Mouse (Mus musculus): ENCODE data around the gene Myo18b. TPM values are rescaled to one million over a fixed set of nuclear protein-coding genes. Genes with fewer than 3 reads are reported as not detected.

Gene Myo18b
- polyA plus RNA-seq, 1 experiment: 36.8 TPM

- no peak overlapping the region for H3K27ac ChIP-seq (ENCODE audit: control insufficient read depth, insufficient read depth, low read depth, low read length)
- no peaks in the 10 kb centered on the region for H3K36me3 ChIP-seq (ENCODE audit: control insufficient read depth, insufficient read depth, low read length)
- TF ChIP-seq POLR2A (IDR thresholded peaks at IDR 0.05; ENCODE audit: control insufficient read depth, low read depth, low read length) (no peak), CTCF (IDR thresholded peaks at IDR 0.05; ENCODE audit: control insufficient read depth, insufficient read depth, insufficient replicate concordance, low read depth, low read length) (no peak)
- no peak overlapping the region for H3K4me3 ChIP-seq (ENCODE audit: control insufficient read depth, low read depth, low read length)
- no peaks in the 10 kb centered on the region for H3K4me1 ChIP-seq (ENCODE audit: control insufficient read depth, insufficient read depth, low read length)
- no peaks in the 10 kb centered on the region for H3K27me3 ChIP-seq (ENCODE audit: control insufficient read depth, insufficient read depth, low read length)
Measured at GRCm38 (mm10) chr5:112931901-112932300, 35.7 kb upstream of the Myo18b start.

- no peaks in the 10 kb centered on the region for H3K27me3 ChIP-seq (ENCODE audit: control insufficient read depth, insufficient read depth, low read length)
- H3K36me3 ChIP-seq (ENCODE audit: control insufficient read depth, insufficient read depth, low read length): no peaks in the 10 kb centered on the region
- H3K4me3 ChIP-seq (ENCODE audit: control insufficient read depth, low read depth, low read length): no peak overlapping the region
- H3K27ac ChIP-seq (ENCODE audit: control insufficient read depth, insufficient read depth, low read depth, low read length): no peak overlapping the region
- H3K4me1 ChIP-seq (ENCODE audit: control insufficient read depth, insufficient read depth, low read length): no peaks in the 10 kb centered on the region
- TF ChIP-seq POLR2A (IDR thresholded peaks at IDR 0.05; ENCODE audit: control insufficient read depth, low read depth, low read length): no peak
- TF ChIP-seq CTCF (IDR thresholded peaks at IDR 0.05; ENCODE audit: control insufficient read depth, insufficient read depth, insufficient replicate concordance, low read depth, low read length): no peak
Measured at GRCm38 (mm10) chr5:112928201-112928881, 32.2 kb upstream of the Myo18b start.

DNA sequence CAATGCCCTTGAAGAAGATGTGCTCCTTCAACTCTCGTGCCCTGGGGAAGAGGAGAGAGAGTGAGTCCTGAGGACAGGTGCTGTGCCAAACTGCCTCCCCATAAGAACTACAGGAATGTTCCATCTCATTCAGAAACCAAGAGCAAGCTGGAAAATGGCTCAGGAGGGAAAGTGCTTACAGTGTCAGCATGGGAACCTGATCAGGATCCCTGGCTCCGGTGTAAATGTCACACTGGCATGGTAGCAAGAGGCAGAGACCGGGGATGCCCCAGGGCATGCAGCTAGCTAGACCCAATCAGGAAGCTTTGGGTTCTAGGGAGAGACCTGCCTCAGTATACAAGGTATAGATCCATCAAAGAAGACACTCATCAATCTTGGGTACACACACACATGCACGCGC is 29.3 kb upstream of the Myo18b start:
- H3K4me1 ChIP-seq (ENCODE audit: control insufficient read depth, insufficient read depth, low read length): no peaks in the 10 kb centered on the region

DNA sequence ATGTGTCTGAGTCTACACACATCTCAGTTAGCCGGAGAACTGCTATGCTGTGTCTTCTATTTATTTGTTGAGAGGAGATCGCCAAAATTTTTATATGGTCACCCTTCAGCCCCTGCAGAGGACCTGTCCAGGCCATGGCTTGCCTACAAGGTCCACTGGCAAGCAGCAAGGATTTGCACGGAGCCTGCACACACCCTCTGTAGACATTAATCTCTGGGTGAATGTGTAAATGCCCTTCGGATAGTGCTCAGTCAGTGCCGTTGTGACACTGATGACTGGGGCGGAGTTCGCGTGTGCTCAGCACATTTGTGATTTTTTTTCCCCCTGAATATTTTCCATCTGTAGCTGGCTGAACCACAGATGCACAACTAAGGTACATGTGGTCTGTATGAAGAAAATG is 28.6 kb upstream of the Myo18b start:
- Histone ChIP-seq H3K36me3 (ENCODE audit: control insufficient read depth, insufficient read depth, low read length) (no peaks in the 10 kb centered on the region), H3K27ac (ENCODE audit: control insufficient read depth, insufficient read depth, low read depth, low read length) (no peak overlapping the region), H3K4me3 (ENCODE audit: control insufficient read depth, low read depth, low read length) (no peak overlapping the region), H3K4me1 (ENCODE audit: control insufficient read depth, insufficient read depth, low read length) (no peaks in the 10 kb centered on the region), H3K27me3 (ENCODE audit: control insufficient read depth, insufficient read depth, low read length) (no peaks in the 10 kb centered on the region)
- TF ChIP-seq POLR2A (IDR thresholded peaks at IDR 0.05; ENCODE audit: control insufficient read depth, low read depth, low read length) (no peak), CTCF (IDR thresholded peaks at IDR 0.05; ENCODE audit: control insufficient read depth, insufficient read depth, insufficient replicate concordance, low read depth, low read length) (no peak)

More for the DNA sequence above, 29.3 kb upstream of the Myo18b start:
- TF ChIP-seq POLR2A (IDR thresholded peaks at IDR 0.05; ENCODE audit: control insufficient read depth, low read depth, low read length): no peak
- TF ChIP-seq CTCF (IDR thresholded peaks at IDR 0.05; ENCODE audit: control insufficient read depth, insufficient read depth, insufficient replicate concordance, low read depth, low read length): no peak
- H3K4me3 ChIP-seq (ENCODE audit: control insufficient read depth, low read depth, low read length): no peak overlapping the region
- no peak overlapping the region for H3K27ac ChIP-seq (ENCODE audit: control insufficient read depth, insufficient read depth, low read depth, low read length)
- H3K36me3 ChIP-seq (ENCODE audit: control insufficient read depth, insufficient read depth, low read length): no peaks in the 10 kb centered on the region
- no peaks in the 10 kb centered on the region for H3K27me3 ChIP-seq (ENCODE audit: control insufficient read depth, insufficient read depth, low read length)

DNA sequence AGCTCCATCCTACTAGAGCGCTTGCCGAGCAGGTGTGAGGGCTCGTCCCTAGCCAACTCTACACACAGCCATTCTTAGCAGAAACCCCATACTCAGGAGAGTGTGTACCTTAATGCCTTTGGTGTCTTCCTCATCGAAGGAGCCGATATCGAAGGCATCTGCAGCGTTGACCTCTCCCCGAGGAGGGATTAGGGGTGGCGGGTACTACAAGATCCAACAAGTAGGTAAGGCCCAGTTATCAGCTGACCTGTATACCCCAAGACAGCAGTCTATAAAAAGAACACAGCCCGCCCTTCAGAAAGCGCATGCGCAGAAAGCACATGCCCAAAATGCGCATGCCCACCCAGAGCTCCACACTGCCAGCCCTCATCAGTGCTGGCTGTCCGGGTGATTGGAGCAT is 27.7 kb upstream of the Myo18b start:
- H3K27me3 ChIP-seq (ENCODE audit: control insufficient read depth, insufficient read depth, low read length): no peaks in the 10 kb centered on the region
- no peak for TF ChIP-seq POLR2A (IDR thresholded peaks at IDR 0.05; ENCODE audit: control insufficient read depth, low read depth, low read length)
- no peak for TF ChIP-seq CTCF (IDR thresholded peaks at IDR 0.05; ENCODE audit: control insufficient read depth, insufficient read depth, insufficient replicate concordance, low read depth, low read length)
- no peak overlapping the region for H3K27ac ChIP-seq (ENCODE audit: control insufficient read depth, insufficient read depth, low read depth, low read length)
- no peaks in the 10 kb centered on the region for H3K4me1 ChIP-seq (ENCODE audit: control insufficient read depth, insufficient read depth, low read length)
- no peaks in the 10 kb centered on the region for H3K36me3 ChIP-seq (ENCODE audit: control insufficient read depth, insufficient read depth, low read length)
- H3K4me3 ChIP-seq (ENCODE audit: control insufficient read depth, low read depth, low read length): no peak overlapping the region

- no peaks in the 10 kb centered on the region for H3K36me3 ChIP-seq (ENCODE audit: control insufficient read depth, insufficient read depth, low read length)
- H3K4me1 ChIP-seq (ENCODE audit: control insufficient read depth, insufficient read depth, low read length): 0 out of 2 replicates have a peak, but pooled peaks cover 2% of the 10 kb centered on the region
- TF ChIP-seq CTCF (IDR thresholded peaks at IDR 0.05; ENCODE audit: control insufficient read depth, insufficient read depth, insufficient replicate concordance, low read depth, low read length): no peak
- TF ChIP-seq POLR2A (IDR thresholded peaks at IDR 0.05; ENCODE audit: control insufficient read depth, low read depth, low read length): no peak
- no peaks in the 10 kb centered on the region for H3K27me3 ChIP-seq (ENCODE audit: control insufficient read depth, insufficient read depth, low read length)
- H3K4me3 ChIP-seq (ENCODE audit: control insufficient read depth, low read depth, low read length): no peak overlapping the region
- no peak overlapping the region for H3K27ac ChIP-seq (ENCODE audit: control insufficient read depth, insufficient read depth, low read depth, low read length)
Measured at GRCm38 (mm10) chr5:112921914-112922313, 25.8 kb upstream of the Myo18b start.

GRCm38 (mm10) chr5:112910381-112910780 is 14.2 kb upstream of the Myo18b start:
- Histone ChIP-seq H3K36me3 (ENCODE audit: control insufficient read depth, insufficient read depth, low read length) (no peaks in the 10 kb centered on the region), H3K4me3 (ENCODE audit: control insufficient read depth, low read depth, low read length) (no peak overlapping the region), H3K27ac (ENCODE audit: control insufficient read depth, insufficient read depth, low read depth, low read length) (no peak overlapping the region), H3K27me3 (ENCODE audit: control insufficient read depth, insufficient read depth, low read length) (no peaks in the 10 kb centered on the region), H3K4me1 (ENCODE audit: control insufficient read depth, insufficient read depth, low read length) (no peaks in the 10 kb centered on the region)
- TF ChIP-seq CTCF (IDR thresholded peaks at IDR 0.05; ENCODE audit: control insufficient read depth, insufficient read depth, insufficient replicate concordance, low read depth, low read length) (no peak), POLR2A (IDR thresholded peaks at IDR 0.05; ENCODE audit: control insufficient read depth, low read depth, low read length) (no peak)
